Mouse (Mus musculus): ENCODE data around the gene Fam217b.

GRCm38 (mm10) chr2:178471546-178472480 is 57.5 kb downstream of the Fam217b start:
- TF ChIP-seq POLR2A (IDR thresholded peaks at IDR 0.05; ENCODE audit: insufficient read depth, low read depth, low read length): no peak
- no peak for TF ChIP-seq CTCF (IDR thresholded peaks at IDR 0.05; ENCODE audit: insufficient read depth, low read depth, low read length)

All from olfactory bulb, adult 2 months (tissue).